Mouse (Mus musculus): ENCODE measurements at regions not wholly inside any gene's neighbourhood (a gene's known extent, or its start where the extent isn't known, plus 50 kb on each side); places are given as distances from the start of the nearest gene placed in this dataset.
"Not testable (repeated sequence)": the region's sequence is repeated elsewhere in the genome, so short reads cannot be mapped to it uniquely, and the experiment has no call there.

- DNase-seq (ENCODE audit: low spot score), result no peak
These were observed 150.0 kb downstream of the Kcnrg start for GRCm38 (mm10) chr14:61757086-61757822.

DNA sequence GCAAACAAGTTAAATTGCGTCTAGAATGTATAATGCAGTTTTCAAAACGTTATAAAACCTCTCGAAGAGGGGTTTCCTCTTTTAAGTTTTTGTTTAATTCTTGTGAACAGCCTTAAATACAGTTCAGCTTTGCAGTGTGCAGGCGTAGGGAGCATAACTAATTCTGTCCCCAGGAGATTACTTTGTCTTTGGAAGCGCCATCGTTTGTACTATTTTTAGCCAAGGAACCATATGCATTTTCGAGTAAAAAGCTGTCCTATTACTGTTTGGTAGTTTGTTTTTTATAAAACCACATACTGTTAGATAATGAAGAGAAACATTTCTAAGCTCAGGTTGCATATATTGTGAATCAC is 150.5 kb downstream of the Kcnrg start:
- no peak for DNase-seq (ENCODE audit: low spot score)

DNA sequence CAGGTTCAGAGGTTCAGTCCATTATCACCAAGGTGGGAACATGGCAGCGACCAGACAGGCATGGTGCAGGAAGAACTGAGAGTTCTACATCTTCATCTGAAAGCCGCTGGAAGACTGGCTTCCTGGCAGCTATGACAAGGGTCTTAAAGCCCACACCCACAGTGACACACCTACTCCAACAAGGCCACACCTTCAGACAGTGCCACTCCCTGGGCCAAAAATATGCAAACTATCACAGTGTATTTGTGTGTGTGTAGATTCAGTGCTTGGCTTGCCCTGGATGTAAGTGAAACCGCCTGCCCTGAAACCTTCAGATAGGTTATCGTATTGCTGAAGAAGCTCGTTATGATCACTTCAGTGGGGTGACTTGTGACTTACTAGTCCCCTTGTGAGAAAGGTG is 151.3 kb downstream of the Kcnrg start:
- no peak for DNase-seq (ENCODE audit: low spot score)

- DNase-seq (ENCODE audit: low spot score), result not testable (repeated sequence)
These were observed 152.9 kb downstream of the Kcnrg start for GRCm38 (mm10) chr14:61760176-61760575.

DNA sequence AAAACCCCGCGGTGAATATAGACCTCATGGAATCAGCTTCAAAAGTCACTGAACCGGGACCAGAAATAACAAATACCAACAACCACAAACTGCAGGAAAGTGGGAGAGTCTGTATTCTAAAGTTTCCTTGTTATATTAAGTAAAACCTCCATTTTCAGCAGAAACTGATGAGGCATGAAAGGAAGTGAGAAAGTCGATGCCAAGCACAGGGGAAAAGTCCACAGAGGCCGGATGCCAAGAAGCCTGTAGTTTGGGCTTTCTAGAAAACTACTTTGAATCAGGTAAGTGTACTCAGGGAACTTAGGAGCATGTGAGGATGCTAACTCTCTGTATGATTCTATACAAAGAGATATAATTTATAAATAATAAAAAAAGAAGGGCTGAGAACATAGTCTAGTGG is 154.8 kb downstream of the Kcnrg start:
- DNase-seq (ENCODE audit: low spot score), result no peak

DNA sequence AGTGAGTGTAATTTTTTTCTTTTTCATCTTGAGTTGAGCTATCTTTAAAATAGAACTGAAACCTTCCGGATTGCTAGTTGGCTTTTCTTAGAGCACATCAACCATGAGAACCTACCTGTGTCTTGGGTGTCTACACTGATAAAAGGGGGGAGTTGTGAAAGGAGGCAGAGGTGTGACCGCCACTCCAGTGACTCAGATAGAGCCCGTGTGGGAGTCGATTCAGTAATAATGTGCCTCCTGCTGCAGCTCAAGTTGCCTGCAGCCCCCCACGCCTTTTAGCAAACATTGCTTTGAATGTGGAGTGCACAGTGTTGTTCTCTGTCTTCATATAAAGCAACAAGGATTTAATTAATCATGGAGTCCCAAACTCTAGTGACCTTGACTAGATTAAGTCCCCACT is 162.6 kb downstream of the Kcnrg start:
- no peak for DNase-seq (ENCODE audit: low spot score)

DNA sequence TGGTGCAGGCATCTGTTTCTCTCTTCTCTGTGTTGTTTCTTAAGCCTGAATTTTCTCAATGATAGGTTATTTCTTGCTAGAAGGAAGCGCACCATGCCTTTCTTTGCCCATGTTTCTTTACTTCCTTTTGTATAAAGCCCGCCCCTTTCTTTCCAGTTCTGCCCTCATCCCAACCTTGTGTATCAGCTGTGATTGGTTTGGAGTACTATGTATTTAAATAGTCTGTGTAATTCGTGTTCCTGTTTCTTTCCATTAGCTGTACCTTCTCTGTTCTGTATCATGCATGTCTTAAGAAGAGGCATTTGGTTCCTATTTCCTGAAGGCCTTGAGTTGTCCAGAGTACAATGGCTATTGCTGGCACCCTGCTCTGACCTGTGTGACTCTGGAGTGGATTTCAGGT is 166.9 kb downstream of the Kcnrg start:
- no peak for DNase-seq (ENCODE audit: low spot score)

GRCm38 (mm10) chr14:61778618-61779017 is 171.4 kb downstream of the Kcnrg start:
- DNase-seq (ENCODE audit: low spot score), result no peak

DNA sequence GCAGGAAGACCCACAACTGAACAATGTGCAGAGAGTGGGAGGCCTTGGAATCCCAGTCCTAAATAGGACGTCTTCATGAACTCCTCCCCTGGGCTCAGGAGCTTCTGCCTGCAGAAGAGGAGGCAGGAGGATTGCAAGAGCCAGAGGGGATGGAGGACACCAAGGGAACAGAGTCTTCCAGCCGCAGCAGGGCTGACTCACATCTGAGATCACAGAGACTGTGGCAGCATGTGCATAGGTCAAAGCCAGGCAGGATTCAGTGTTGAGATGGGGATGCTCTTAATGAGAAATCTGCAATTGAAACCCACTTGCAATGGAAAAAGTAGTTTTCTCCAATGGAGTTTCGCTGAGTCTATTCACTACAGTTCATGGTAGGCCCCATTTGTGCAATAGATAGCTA is 175.9 kb downstream of the Kcnrg start:
- no peak for DNase-seq (ENCODE audit: low spot score)

- DNase-seq (ENCODE audit: low spot score), result no peak
These were observed 177.4 kb downstream of the Kcnrg start for GRCm38 (mm10) chr14:61784609-61785008.

DNA sequence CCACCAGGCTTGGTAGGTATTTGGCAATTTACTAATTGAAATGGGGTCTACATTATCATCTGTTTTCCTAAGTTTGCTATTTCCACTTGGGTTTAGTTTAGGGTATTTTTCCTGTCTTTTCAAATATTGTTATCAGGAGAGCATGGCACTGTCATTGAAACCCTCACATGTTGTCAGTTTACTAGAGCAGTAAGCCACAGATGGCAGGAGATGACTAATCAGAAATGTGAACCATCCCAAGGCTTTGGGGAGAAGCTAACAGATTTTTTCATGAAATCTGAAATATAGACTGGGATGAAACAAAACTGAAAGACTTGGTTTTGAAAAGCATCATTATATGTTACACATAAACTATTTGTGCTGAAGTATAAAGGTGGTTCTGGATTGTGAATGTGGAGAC is 178.8 kb downstream of the Kcnrg start:
- no peak for DNase-seq (ENCODE audit: low spot score)

DNA sequence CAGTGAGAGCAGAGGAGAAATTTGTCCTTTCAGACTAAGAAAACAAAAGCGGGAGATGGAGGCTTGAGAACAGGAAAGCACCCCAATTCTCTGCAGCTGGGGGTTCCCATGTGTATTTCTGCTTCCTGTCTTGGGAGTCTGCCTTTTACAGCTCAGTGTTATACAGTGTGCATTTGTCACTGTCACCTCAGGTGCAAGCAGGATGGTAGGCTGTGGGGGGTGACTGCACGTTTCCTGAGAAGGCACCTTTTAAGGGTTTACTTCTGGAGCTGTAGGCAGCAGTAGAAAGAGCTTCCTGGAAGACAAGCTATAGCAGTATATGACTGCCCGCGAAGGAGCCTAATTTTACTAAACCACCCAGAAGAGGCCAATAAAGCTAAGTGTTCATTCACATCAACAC is 180.5 kb downstream of the Kcnrg start:
- no peak for DNase-seq (ENCODE audit: low spot score)

- no peak for DNase-seq (ENCODE audit: low spot score)
These were observed 181.9 kb downstream of the Kcnrg start for GRCm38 (mm10) chr14:61788998-61789790.

DNA sequence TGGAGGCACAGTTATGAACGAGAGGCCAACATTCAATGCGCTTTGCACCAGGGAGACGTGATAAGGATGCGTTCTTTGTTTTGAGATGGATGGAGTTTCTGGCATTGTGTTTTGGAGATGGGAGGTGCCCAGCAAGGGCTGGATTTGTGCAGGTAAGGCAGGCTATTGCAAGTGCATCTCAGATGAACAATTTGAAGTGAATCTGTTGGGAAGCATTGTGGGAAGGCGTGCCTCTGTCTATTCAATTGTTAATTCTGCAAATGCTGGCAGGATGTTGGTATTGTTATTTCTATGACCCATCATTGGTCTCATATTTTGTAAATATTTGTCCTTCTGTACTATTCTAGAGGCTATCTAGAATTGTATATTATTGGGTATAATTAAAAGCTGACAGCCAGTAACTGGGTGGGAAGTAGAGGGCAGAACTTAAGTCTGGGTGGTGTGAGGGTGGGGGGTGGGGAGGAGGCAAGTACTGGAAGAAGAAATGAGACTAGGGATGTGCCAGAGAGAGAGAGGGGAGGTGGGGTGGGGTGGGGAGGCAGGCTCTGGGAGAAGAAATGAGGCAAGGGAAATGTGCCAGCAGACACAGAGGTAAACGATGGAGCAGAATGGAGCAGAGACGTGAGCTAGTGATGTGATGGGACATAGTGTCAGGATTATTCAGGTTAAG is 188.9 kb downstream of the Kcnrg start:
- no peak for DNase-seq (ENCODE audit: low spot score)

DNA sequence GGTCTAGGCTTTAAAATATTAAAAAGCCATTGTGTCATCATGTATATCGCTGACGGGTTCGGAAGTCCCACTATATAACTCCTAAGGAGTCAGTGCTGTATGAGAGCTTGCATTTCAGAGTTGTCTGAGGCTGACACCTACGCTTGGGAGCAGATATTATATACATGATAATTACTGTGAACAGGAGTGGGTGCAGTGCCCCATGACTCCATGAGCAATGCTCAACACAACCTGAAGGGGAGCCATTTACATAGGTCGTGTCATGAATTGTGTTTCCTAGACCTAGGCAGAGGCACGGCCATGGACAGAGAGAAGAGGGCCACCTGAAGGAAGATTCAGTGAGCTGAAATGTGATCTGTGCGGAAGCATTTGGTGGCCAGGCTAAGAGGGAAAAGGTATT is 189.4 kb downstream of the Kcnrg start:
- DNase-seq (ENCODE audit: low spot score), result no peak

DNA sequence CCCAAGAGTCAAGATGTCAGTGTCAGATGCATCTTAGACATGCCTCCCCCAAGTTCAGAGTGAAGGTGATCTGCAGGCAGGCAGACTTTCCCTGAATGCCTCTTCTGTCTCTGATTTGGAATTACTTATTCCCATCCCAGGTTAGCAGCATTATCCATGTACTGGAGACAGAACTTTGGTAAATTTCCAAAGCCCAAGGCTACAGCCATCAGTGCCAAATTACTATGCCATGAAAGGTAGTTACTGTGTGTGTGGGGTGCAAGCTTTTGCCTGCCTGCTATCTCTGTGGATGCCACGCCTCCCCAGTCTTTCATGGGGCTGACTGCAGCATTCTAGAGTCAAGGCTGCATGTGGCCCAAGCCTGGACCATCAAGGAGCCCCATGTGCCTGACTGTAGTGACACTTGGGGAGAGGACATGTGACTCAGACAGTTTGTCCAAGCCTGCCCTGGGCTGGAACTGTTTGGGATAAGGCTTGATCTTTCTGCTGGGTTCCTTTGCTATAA is 196.2 kb downstream of the Kcnrg start:
- no peak for DNase-seq (ENCODE audit: low spot score)

- DNase-seq (ENCODE audit: low spot score), result no peak
These were observed 198.2 kb downstream of the Kcnrg start for GRCm38 (mm10) chr14:61805433-61805832.

- DNase-seq (ENCODE audit: low spot score), result no peak
These were observed 200.9 kb downstream of the Kcnrg start for GRCm38 (mm10) chr14:61808193-61808592.

- no peak for DNase-seq (ENCODE audit: low spot score)
These were observed 202.6 kb downstream of the Kcnrg start for GRCm38 (mm10) chr14:61809716-61810437.

- no peak for DNase-seq (ENCODE audit: low spot score)
These were observed 203.6 kb downstream of the Kcnrg start for GRCm38 (mm10) chr14:61810836-61811235.

GRCm38 (mm10) chr14:61817711-61818110 is 210.5 kb downstream of the Kcnrg start:
- DNase-seq (ENCODE audit: low spot score), result no peak

DNA sequence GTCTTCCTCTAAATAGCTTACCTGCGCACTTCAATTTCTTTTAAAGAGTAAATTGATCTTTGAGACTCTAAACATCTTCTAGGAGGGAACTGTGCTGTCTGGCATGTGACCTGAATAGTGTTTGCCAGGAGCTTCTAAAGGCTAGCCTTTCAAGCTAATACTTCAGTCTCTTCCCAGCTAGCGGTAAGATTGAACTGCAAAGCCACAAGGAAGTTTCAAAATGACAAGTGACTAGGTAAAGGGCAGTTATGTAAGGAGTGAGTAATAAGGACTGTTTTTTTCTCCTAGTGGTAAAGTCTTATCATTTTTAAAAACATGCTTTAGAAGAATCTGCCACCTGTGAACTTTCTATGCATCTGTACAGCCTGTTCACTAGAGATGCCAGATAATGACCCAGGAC is 211.1 kb downstream of the Kcnrg start:
- no peak for DNase-seq (ENCODE audit: low spot score)
